Mouse (Mus musculus) intestine, embryonic 14.5 days (tissue): ENCODE results near the gene Rprd1b. TPM values are rescaled to one million over a fixed set of nuclear protein-coding genes. Genes with fewer than 3 reads are reported as not detected.

Experiments
- ATAC-seq: fragments of 200-750 bp; cut with Nextera tagmentation; replicated peaks from 2 replicates; pipeline ENCODE4 v1.8.0; 2017; ENCODE audit warnings: low read depth, moderate number of reproducible peaks, moderate TSS enrichment, moderate library complexity; ENCODE audit not compliant: low FRiP score, low TSS enrichment
- DNase-seq: peaks from one replicate; pipeline ENCODE4 v3.0.0-alpha.2; 2018; ENCODE audit warnings: low spot score
- H3K27ac ChIP-seq: fragments of 300-500 bp; sonication (generic); 2 replicates; pipeline ENCODE4 v1.5.1; 2014; ENCODE audit warnings: low read depth, mild to moderate bottlenecking, control low read depth
- H3K27me3 ChIP-seq: fragments of 300-500 bp; sonication (generic); replicated peaks from 2 replicates; pipeline ENCODE4 v1.6.1; 2014; ENCODE audit warnings: low read length, control low read depth; ENCODE audit not compliant: control insufficient read depth, insufficient read depth
- H3K36me3 ChIP-seq: fragments of 300-500 bp; sonication (generic); 2 replicates; pipeline ENCODE4 v1.6.1; 2014; ENCODE audit warnings: low read length, control low read depth; ENCODE audit not compliant: control insufficient read depth, insufficient read depth
- H3K4me1 ChIP-seq: fragments of 300-500 bp; sonication (generic); replicated peaks from 2 replicates; pipeline ENCODE4 v1.6.1; 2014; ENCODE audit warnings: low read length, control low read depth, mixed read lengths; ENCODE audit not compliant: control insufficient read depth, insufficient read depth
- H3K4me2 ChIP-seq: fragments of 300-500 bp; sonication (generic); 2 replicates; pipeline ENCODE4 v1.6.1; 2014; ENCODE audit warnings: low read length
- H3K4me3 ChIP-seq: fragments of 300-500 bp; sonication (generic); 2 replicates; pipeline ENCODE4 v1.5.1; 2014; ENCODE audit warnings: low read depth, low read length, control low read depth, mixed read lengths
- H3K9ac ChIP-seq: fragments of 300-500 bp; sonication (generic); 2 replicates; pipeline ENCODE4 v1.6.1; 2014; ENCODE audit warnings: mild to moderate bottlenecking, low read length
- H3K9me3 ChIP-seq: fragments of 300-500 bp; sonication (generic); 2 replicates; pipeline ENCODE4 v1.6.1; 2016; ENCODE audit warnings: low read length, control low read depth; ENCODE audit not compliant: control insufficient read depth
- WGBS: fragments of 180-500 bp; shearing (Covaris S2); extraction: QIAGEN DNeasy Blood & Tissue Kit; methylation state at CpG from one replicate; pipeline ENCODE4 v1.1.7; 2014; 5-methylcytosine and 5-hydroxymethylcytosine counted together
- polyA plus RNA-seq: library from polyadenylated mRNA; unstranded; fragments of >200 nt; fragmentation: Nextera tagmentation; extraction: Ambion mirVana; gene quantifications from 2 replicates; pipeline ENCODE4 v1.2.1, GENCODE M21; 2014

Rprd1b gene
- polyA plus RNA-seq, 1 experiment from 2014 or later = 44.6 TPM

DNA sequence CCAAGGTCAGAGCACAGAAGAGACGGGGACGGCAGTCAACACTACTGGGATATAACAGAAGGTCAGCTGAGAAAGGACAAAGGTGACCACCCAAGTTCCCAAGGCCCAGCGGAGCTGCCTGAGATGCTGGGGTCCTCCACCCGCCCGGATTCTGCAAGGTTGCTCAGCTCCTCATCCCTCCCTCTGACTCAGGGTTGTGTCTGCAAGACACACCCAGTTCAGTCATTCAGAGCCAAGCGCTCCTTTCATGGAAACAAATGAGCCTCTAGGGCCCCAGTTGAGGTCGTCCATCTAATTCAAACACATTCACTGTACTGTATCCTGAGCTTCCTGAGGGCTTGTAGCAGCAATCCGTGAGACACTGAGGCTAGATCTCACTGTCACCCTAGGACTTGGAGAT, 126.3 kb downstream of the Rprd1b start:
- DNase-seq (no peak), ATAC-seq (no peak)
- no peak overlapping the region for H3K4me2 ChIP-seq
- H3K27me3 ChIP-seq = no peaks in the 10 kb centered on the region
- no peaks in the 10 kb centered on the region for H3K36me3 ChIP-seq
- no peak overlapping the region for H3K9ac ChIP-seq
- no peak overlapping the region for H3K4me3 ChIP-seq
- no peak overlapping the region for H3K27ac ChIP-seq
- H3K4me1 ChIP-seq = peaks cover 22% of the 10 kb centered on the region; the same call in 1 of the 2 replicates
- no peaks in the 10 kb centered on the region for H3K9me3 ChIP-seq
- WGBS = 59% methylated on average over 8 of the region's 8 CpGs

- Histone ChIP-seq H3K4me3 (no peak overlapping the region), H3K4me2 (no peak overlapping the region), H3K27me3 (no peaks in the 10 kb centered on the region), H3K9me3 (no peaks in the 10 kb centered on the region), H3K27ac (no peak overlapping the region), H3K9ac (no peak overlapping the region), H3K4me1 (peaks cover 26% of the 10 kb centered on the region; the same call in 1 of the 2 replicates), H3K36me3 (no peaks in the 10 kb centered on the region)
- WGBS = 90% methylated on average over 7 of the region's 7 CpGs
- DNase-seq (no peak), ATAC-seq (no peak)
Measured at GRCm38 (mm10) chr2:158155101-158155500, 126.8 kb downstream of the Rprd1b start.

- WGBS = 67% methylated on average over 2 of the region's 2 CpGs
Measured at GRCm38 (mm10) chr2:158155615-158156014, 127.3 kb downstream of the Rprd1b start.

GRCm38 (mm10) chr2:158156487-158156886, 128.2 kb downstream of the Rprd1b start:
- H3K27ac ChIP-seq = no peak overlapping the region
- no peak overlapping the region for H3K4me3 ChIP-seq
- 82% methylated on average over 9 of the region's 9 CpGs for WGBS
- peaks cover 30% of the 10 kb centered on the region; the same call in 1 of the 2 replicates for H3K4me1 ChIP-seq
- H3K4me2 ChIP-seq = no peak overlapping the region
- ATAC-seq (no peak), DNase-seq (no peak)
- H3K27me3 ChIP-seq = no peaks in the 10 kb centered on the region
- no peaks in the 10 kb centered on the region for H3K9me3 ChIP-seq
- no peaks in the 10 kb centered on the region for H3K36me3 ChIP-seq
- no peak overlapping the region for H3K9ac ChIP-seq

More at GRCm38 (mm10) chr2:158155615-158156014, 127.3 kb downstream of the Rprd1b start:
- DNase-seq (no peak), ATAC-seq (no peak)
- H3K27ac ChIP-seq = no peak overlapping the region
- no peak overlapping the region for H3K9ac ChIP-seq
- no peaks in the 10 kb centered on the region for H3K27me3 ChIP-seq
- peaks cover 30% of the 10 kb centered on the region; the same call in 1 of the 2 replicates for H3K4me1 ChIP-seq
- H3K4me2 ChIP-seq = no peak overlapping the region
- no peaks in the 10 kb centered on the region for H3K36me3 ChIP-seq
- no peak overlapping the region for H3K4me3 ChIP-seq
- H3K9me3 ChIP-seq = no peaks in the 10 kb centered on the region

DNA sequence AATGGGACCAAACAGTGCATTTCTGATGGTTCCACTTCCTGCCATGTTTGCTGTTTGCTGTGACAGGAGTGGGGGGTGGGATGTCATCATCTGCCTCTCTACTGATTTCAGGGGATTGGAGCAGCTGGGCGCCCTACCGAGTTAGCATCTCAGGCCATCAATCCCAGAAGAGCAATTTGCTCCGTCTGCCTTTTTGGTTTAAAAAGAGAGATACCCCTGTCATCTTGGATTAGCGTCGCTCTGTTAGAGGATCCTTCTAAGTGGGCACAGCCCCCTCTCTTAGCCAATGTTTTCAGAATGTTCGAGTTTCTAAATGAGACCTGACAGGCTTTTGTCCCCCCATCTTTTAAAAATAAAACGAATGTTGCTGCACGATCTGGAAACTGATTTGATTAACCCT, 129.4 kb downstream of the Rprd1b start:
- DNase-seq (no peak), ATAC-seq (no peak)
- no peaks in the 10 kb centered on the region for H3K36me3 ChIP-seq
- no peaks in the 10 kb centered on the region for H3K9me3 ChIP-seq
- H3K9ac ChIP-seq = no peak overlapping the region
- WGBS = 64% methylated on average over 8 of the region's 8 CpGs
- peaks cover 30% of the 10 kb centered on the region; the same call in 1 of the 2 replicates for H3K4me1 ChIP-seq
- no peak overlapping the region for H3K4me2 ChIP-seq
- no peak overlapping the region for H3K27ac ChIP-seq
- H3K4me3 ChIP-seq = no peak overlapping the region
- no peaks in the 10 kb centered on the region for H3K27me3 ChIP-seq

DNA sequence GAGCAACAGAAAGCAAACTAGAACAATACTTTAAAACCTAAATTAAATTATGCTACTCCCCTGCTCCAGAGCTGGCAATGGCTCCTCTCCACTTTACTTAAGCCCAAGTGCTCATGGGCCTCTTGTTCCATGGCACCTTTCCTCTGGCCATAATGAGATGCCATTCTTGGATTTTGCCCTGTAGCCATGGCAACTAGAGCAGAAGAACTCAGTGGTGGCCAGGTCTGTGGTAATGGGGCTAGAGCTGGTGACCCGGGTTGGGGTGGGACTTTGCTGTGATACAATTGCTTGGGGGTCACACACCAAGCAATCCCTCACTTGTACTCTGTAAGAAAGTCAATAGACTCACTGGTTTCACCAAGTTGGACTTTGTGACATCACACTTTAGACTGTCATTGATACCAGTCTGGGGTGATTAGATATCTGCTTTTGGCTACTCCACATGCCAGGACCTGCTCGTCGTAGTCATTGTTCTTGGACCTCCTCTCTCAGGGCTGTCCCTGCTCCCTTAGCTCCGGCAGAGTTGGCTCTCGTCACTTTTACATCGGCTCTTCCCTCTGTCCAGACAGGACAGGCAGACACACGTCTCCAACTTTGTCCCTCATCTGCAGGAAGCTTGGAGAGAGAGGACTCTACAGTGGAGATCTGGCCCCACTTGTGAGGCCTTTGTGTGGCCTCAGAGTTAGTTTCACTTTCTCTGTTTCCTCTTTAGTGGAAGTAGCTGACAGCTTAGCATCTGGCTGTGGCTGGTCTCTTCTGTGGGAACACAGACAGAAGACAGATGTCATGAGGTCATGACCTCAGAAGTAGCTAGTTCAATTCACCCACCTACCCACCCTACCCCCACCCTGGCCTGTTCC, 131.3 kb downstream of the Rprd1b start:
- DNase-seq (no peak), ATAC-seq (peak; percentile 64)
- no peaks in the 10 kb centered on the region for H3K27me3 ChIP-seq
- WGBS = 32% methylated on average over 7 of the region's 7 CpGs
- H3K4me2 ChIP-seq = peak overlapping the region; percentile 32; the same call in 1 of the 2 replicates
- no peaks in the 10 kb centered on the region for H3K36me3 ChIP-seq
- no peak overlapping the region for H3K4me3 ChIP-seq
- H3K4me1 ChIP-seq = peaks cover 12% of the 10 kb centered on the region; the same call in 1 of the 2 replicates
- no peaks in the 10 kb centered on the region for H3K9me3 ChIP-seq
- peak overlapping the region; percentile 77 for H3K27ac ChIP-seq
- H3K9ac ChIP-seq = no peak overlapping the region

DNA sequence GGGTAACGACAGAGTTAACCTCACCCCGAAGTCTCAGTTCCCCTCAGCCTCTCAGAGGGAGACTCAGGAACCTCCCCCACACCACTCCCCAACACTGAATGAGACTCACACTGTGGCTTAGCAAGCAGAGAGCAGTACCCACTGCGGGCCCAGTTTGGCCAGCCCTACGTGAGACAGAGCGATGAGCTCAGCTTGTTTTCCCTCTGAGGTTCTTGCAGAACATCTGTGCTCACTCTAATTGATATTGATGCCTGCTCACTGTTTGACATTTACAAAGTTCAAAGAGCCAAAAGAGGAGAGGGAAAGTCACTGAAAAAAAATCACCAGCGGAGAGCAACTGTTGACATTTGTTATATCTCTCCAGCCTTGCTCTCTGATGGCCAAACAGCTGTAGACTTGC, 133.5 kb downstream of the Rprd1b start:
- Histone ChIP-seq H3K4me3 (no peak overlapping the region), H3K4me1 (peaks cover 12% of the 10 kb centered on the region; the same call in 1 of the 2 replicates), H3K27ac (peak overlapping the region; percentile 1; the same call in 1 of the 2 replicates), H3K36me3 (no peaks in the 10 kb centered on the region), H3K4me2 (no peak overlapping the region), H3K9me3 (no peaks in the 10 kb centered on the region), H3K9ac (no peak overlapping the region), H3K27me3 (no peaks in the 10 kb centered on the region)
- 63% methylated on average over 6 of the region's 6 CpGs for WGBS
- ATAC-seq (no peak), DNase-seq (no peak)

- Histone ChIP-seq H3K36me3 (no peaks in the 10 kb centered on the region), H3K4me3 (no peak overlapping the region), H3K27me3 (no peaks in the 10 kb centered on the region), H3K9ac (no peak overlapping the region), H3K4me2 (no peak overlapping the region), H3K27ac (no peak overlapping the region), H3K9me3 (no peaks in the 10 kb centered on the region), H3K4me1 (peaks cover 17% of the 10 kb centered on the region; the same call in 1 of the 2 replicates)
- DNase-seq (no peak), ATAC-seq (no peak)
- 64% methylated on average over 6 of the region's 6 CpGs for WGBS
Measured at GRCm38 (mm10) chr2:158163034-158163433, 134.7 kb downstream of the Rprd1b start.
